Mouse (Mus musculus) left cerebral cortex, postnatal 10 days (tissue): ENCODE data around the gene Adamts20. TPM values are rescaled to one million over a fixed set of nuclear protein-coding genes. Genes with fewer than 3 reads are reported as not detected.

Source experiments
- DNase-seq, 2 experiments: peaks; one replicate each; pipeline ENCODE4 v3.0.0; 2021 to 2022; ENCODE audit warnings: low spot score in 2 of 2, mixed read lengths in 1 of 2; ENCODE audit errors: extremely low spot score in 1 of 2
- intact Hi-C: fragments of 180-260 bp; cut with DNase I; formaldehyde crosslinking; loops from one replicate; pipeline ENCODE4 v1.15.1; 2025
- total RNA-seq, 2 experiments: library from RNA; stranded (reverse); gene quantifications; 2 replicates each; pipeline ENCODE4 v1.2.3; 2021

Gene Adamts20
- total RNA-seq, 2 experiments from 2014 or later: 12.5 to 14.2 TPM

GRCm38 (mm10) chr15:94452848-94453247, 12.4 kb downstream of the Adamts20 start:
- intact Hi-C loops: no loop called here

GRCm38 (mm10) chr15:94451600-94451999, 13.6 kb downstream of the Adamts20 start:
- intact Hi-C loops: no loop called here
- no peak for DNase-seq

More at GRCm38 (mm10) chr15:94452848-94453247, 12.4 kb downstream of the Adamts20 start:
- DNase-seq: no peak

GRCm38 (mm10) chr15:94444437-94445136, 20.6 kb downstream of the Adamts20 start:
- DNase-seq: no peak
- intact Hi-C loops: no loop called here

GRCm38 (mm10) chr15:94444043-94444436, 21.2 kb downstream of the Adamts20 start:
- intact Hi-C loops: no loop called here
- DNase-seq: no peak

- no peak for DNase-seq
- intact Hi-C loops: no loop called here
Observed at GRCm38 (mm10) chr15:94443025-94443424, 22.2 kb downstream of the Adamts20 start.

GRCm38 (mm10) chr15:94435532-94435931, 29.7 kb downstream of the Adamts20 start:
- no peak for DNase-seq
- intact Hi-C loops: no loop called here

- intact Hi-C loops: no loop called here
- no peak for DNase-seq
Observed at GRCm38 (mm10) chr15:94430681-94431405, 34.4 kb downstream of the Adamts20 start.

GRCm38 (mm10) chr15:94428726-94429125, 36.5 kb downstream of the Adamts20 start:
- intact Hi-C loops: no loop called here
- no peak for DNase-seq

GRCm38 (mm10) chr15:94427482-94428214, 37.6 kb downstream of the Adamts20 start:
- DNase-seq: no peak
- intact Hi-C loops: no loop called here

GRCm38 (mm10) chr15:94420526-94420925, 44.7 kb downstream of the Adamts20 start:
- intact Hi-C loops: no loop called here

GRCm38 (mm10) chr15:94419167-94419566, 46.1 kb downstream of the Adamts20 start:
- intact Hi-C loops: no loop called here
- no peak for DNase-seq

More at GRCm38 (mm10) chr15:94420526-94420925, 44.7 kb downstream of the Adamts20 start:
- no peak for DNase-seq

- DNase-seq: no peak
- intact Hi-C loops: no loop called here
Observed at GRCm38 (mm10) chr15:94418427-94418826, 46.8 kb downstream of the Adamts20 start.

GRCm38 (mm10) chr15:94417216-94418155, 47.7 kb downstream of the Adamts20 start:
- intact Hi-C loops: no loop called here
- no peak for DNase-seq

GRCm38 (mm10) chr15:94409832-94410231, 55.4 kb downstream of the Adamts20 start:
- intact Hi-C loops: loop anchor here (10.0 kb wide), 1 partner anchor 105 kb away; no protein-coding TSS in a partner anchor
- peak; percentile 67 to 86 for DNase-seq

GRCm38 (mm10) chr15:94406364-94406763, 58.9 kb downstream of the Adamts20 start:
- DNase-seq: no peak
- intact Hi-C loops: loop anchor here (10.0 kb wide), 1 partner anchor 108 kb away; no protein-coding TSS in a partner anchor

GRCm38 (mm10) chr15:94404071-94404545, 61.1 kb downstream of the Adamts20 start:
- peak; percentile 71 to 90 for DNase-seq

GRCm38 (mm10) chr15:94403461-94404070, 61.7 kb downstream of the Adamts20 start:
- DNase-seq: peak in 1 of 2 experiments; percentile 36
- intact Hi-C loops: loop anchor here (10.0 kb wide), 1 partner anchor 111 kb away; no protein-coding TSS in a partner anchor

More at GRCm38 (mm10) chr15:94404071-94404545, 61.1 kb downstream of the Adamts20 start:
- intact Hi-C loops: loop anchor here (10.0 kb wide), 1 partner anchor 111 kb away; no protein-coding TSS in a partner anchor
